Mouse (Mus musculus) embryonic fibroblast, embryonic 13.5 days (primary cell): Measurements from ENCODE around the gene Scd4.

Experiments used
- CTCF ChIP-seq: IDR thresholded peaks from 2 replicates; pipeline ENCODE4 v1.5.1; 2011; ENCODE audit warnings: mild to moderate bottlenecking, control low read depth, low read length, moderate library complexity, borderline replicate concordance; ENCODE audit not compliant: insufficient read depth
- POLR2A ChIP-seq: IDR thresholded peaks from 2 replicates; pipeline ENCODE4 v1.6.1; 2011; ENCODE audit warnings: low read depth, mild to moderate bottlenecking, control low read depth, low read length, moderate library complexity

- TF ChIP-seq CTCF (no peak), POLR2A (no peak)
Measured at GRCm38 (mm10) chr19:44309351-44310154, 23.3 kb upstream of the Scd4 start.
